Mouse (Mus musculus): ENCODE measurements around the gene Spag6. TPM values are rescaled to one million over a fixed set of nuclear protein-coding genes. Genes with fewer than 3 reads are reported as not detected.

The Spag6 gene
- polyA plus RNA-seq, 1 experiment from 2014 or later: 0.13 TPM

DNA sequence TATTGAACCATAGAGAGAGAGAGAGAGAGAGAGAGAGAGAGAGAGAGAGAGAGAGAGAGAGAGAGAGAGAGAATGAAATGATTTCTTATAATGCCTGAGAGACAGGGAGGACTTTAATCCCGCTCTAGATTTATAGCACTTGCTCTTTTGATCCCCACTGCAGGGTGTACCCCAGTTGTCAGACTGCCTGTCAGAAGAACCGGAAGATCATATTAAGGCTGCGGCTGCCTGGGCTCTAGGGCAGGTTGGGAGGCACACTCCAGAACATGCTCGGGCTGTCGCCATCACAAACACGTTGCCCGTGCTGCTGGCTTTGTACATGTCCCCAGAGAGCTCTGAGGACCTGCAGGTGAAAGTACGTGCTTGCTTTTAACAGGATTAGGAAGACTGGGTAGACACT is 43.2 kb downstream of the Spag6 start:
- no peaks in the 10 kb centered on the region; the same call in 1 of the 2 replicates for H3K27me3 ChIP-seq
- no peaks in the 10 kb centered on the region for H3K36me3 ChIP-seq
- H3K27ac ChIP-seq: no peak overlapping the region
- WGBS: 56% methylated on average over 8 of the region's 8 CpGs
- no peak overlapping the region for H3K4me3 ChIP-seq
- H3K4me1 ChIP-seq: no peaks in the 10 kb centered on the region
- no peaks in the 10 kb centered on the region for H3K9me3 ChIP-seq
- no peak overlapping the region for H3K4me2 ChIP-seq (replicated peaks)
- ATAC-seq (ENCODE audit: insufficient number of reproducible peaks, insufficient read depth, low FRiP score, low TSS enrichment): no peak
- no peak overlapping the region for H3K9ac ChIP-seq

GRCm38 (mm10) chr2:18739216-18739615 is 45.4 kb downstream of the Spag6 start:
- H3K4me2 ChIP-seq (replicated peaks): no peak overlapping the region
- H3K36me3 ChIP-seq: no peaks in the 10 kb centered on the region
- no peaks in the 10 kb centered on the region for H3K4me1 ChIP-seq
- no peaks in the 10 kb centered on the region; the same call in 1 of the 2 replicates for H3K27me3 ChIP-seq
- 49% methylated on average over 2 of the region's 2 CpGs for WGBS
- no peak overlapping the region for H3K9ac ChIP-seq
- no peak overlapping the region for H3K4me3 ChIP-seq
- no peak for ATAC-seq (ENCODE audit: insufficient number of reproducible peaks, insufficient read depth, low FRiP score, low TSS enrichment)
- H3K9me3 ChIP-seq: no peaks in the 10 kb centered on the region
- H3K27ac ChIP-seq: no peak overlapping the region

DNA sequence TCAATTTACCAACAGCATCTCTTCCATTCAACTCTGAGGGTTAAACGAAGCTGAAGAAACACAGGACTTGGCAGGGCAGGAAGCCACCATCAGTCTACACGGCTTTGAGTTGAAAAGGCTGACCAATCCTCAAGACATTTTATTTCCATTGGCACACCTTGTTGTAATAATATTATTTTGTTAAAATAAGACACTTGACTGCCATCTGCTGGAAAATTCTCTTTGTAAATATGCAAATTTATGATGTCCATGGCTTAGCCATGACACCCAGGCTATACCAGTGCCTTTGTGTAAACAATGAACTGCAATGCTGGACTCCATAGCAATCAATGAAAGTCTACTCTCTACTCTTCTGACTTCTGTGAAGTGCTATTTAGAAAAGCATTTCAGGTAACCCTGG is 62.3 kb downstream of the Spag6 start:
- Histone ChIP-seq H3K27ac (no peak overlapping the region), H3K27me3 (no peaks in the 10 kb centered on the region), H3K9ac (no peak overlapping the region), H3K9me3 (no peaks in the 10 kb centered on the region), H3K36me3 (no peaks in the 10 kb centered on the region), H3K4me2 (replicated peaks) (no peak overlapping the region), H3K4me3 (no peak overlapping the region), H3K4me1 (no peaks in the 10 kb centered on the region)
- no peak for ATAC-seq (ENCODE audit: insufficient number of reproducible peaks, insufficient read depth, low FRiP score, low TSS enrichment)
- 60% methylated on average over 2 of the region's 2 CpGs for WGBS

- no peak overlapping the region for H3K4me3 ChIP-seq
- H3K9me3 ChIP-seq: no peaks in the 10 kb centered on the region
- 0 out of 2 replicates have a peak, but pooled peaks cover 3% of the 10 kb centered on the region for H3K4me1 ChIP-seq
- no peak overlapping the region for H3K27ac ChIP-seq
- H3K27me3 ChIP-seq: 0 out of 2 replicates have a peak, but pooled peaks cover 5% of the 10 kb centered on the region
- ATAC-seq (ENCODE audit: insufficient number of reproducible peaks, insufficient read depth, low FRiP score, low TSS enrichment): no peak
- no peaks in the 10 kb centered on the region for H3K36me3 ChIP-seq
- H3K9ac ChIP-seq: no peak overlapping the region
- H3K4me2 ChIP-seq (replicated peaks): no peak overlapping the region
- 49% methylated on average over 2 of the region's 2 CpGs for WGBS
Observed at GRCm38 (mm10) chr2:18764846-18765245, 71.0 kb downstream of the Spag6 start.

GRCm38 (mm10) chr2:18765481-18766249 is 71.8 kb downstream of the Spag6 start:
- peak overlapping the region; percentile 61 for H3K4me2 ChIP-seq (replicated peaks)
- H3K4me1 ChIP-seq: 0 out of 2 replicates have a peak, but pooled peaks cover 3% of the 10 kb centered on the region
- no peak overlapping the region; the same call in 1 of the 2 replicates for H3K4me3 ChIP-seq
- ATAC-seq (ENCODE audit: insufficient number of reproducible peaks, insufficient read depth, low FRiP score, low TSS enrichment): no peak; the same call in 1 of the 2 replicates
- H3K27ac ChIP-seq: no peak overlapping the region
- H3K9me3 ChIP-seq: no peaks in the 10 kb centered on the region
- no peaks in the 10 kb centered on the region for H3K36me3 ChIP-seq
- 0 out of 2 replicates have a peak, but pooled peaks cover 5% of the 10 kb centered on the region for H3K27me3 ChIP-seq
- 52% methylated on average over 12 of the region's 12 CpGs for whole genome bisulfite sequencing
- H3K9ac ChIP-seq: no peak overlapping the region

DNA sequence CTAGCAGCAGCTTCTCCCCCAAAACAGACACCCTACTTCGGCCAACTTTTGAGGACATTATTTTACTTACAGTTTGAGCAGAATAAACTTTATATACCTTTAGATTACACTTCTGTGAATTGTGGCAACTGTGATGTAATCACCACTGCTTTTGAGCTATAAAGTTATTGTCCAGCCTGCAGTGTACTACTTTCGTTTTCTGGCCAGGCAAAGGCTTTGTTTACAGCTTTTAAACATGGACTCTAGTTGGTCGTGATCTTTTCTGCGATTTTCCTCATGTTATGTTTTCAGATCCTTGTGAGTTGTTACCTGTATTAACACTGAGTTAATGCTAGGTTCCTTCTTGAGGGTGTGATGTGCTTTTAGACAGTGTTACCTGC is 72.6 kb downstream of the Spag6 start:
- Histone ChIP-seq H3K27me3 (0 out of 2 replicates have a peak, but pooled peaks cover 5% of the 10 kb centered on the region), H3K36me3 (no peaks in the 10 kb centered on the region), H3K9me3 (no peaks in the 10 kb centered on the region), H3K9ac (peak overlapping the region; percentile 83), H3K4me3 (peak overlapping the region; percentile 60), H3K27ac (peak overlapping the region; percentile 89), H3K4me1 (0 out of 2 replicates have a peak, but pooled peaks cover 3% of the 10 kb centered on the region), H3K4me2 (replicated peaks) (peak overlapping the region; percentile 61)
- 42% methylated on average over 4 of the region's 4 CpGs for WGBS
- ATAC-seq (ENCODE audit: insufficient number of reproducible peaks, insufficient read depth, low FRiP score, low TSS enrichment): no peak

- Histone ChIP-seq H3K9ac (peak overlapping the region; percentile 83), H3K4me2 (replicated peaks) (peak overlapping the region; percentile 61), H3K4me3 (peak overlapping the region; percentile 60), H3K36me3 (no peaks in the 10 kb centered on the region), H3K27me3 (0 out of 2 replicates have a peak, but pooled peaks cover 5% of the 10 kb centered on the region), H3K27ac (peak overlapping the region; percentile 89), H3K9me3 (no peaks in the 10 kb centered on the region), H3K4me1 (0 out of 2 replicates have a peak, but pooled peaks cover 3% of the 10 kb centered on the region)
- peak; percentile 74; the same call in 1 of the 2 replicates for ATAC-seq (ENCODE audit: insufficient number of reproducible peaks, insufficient read depth, low FRiP score, low TSS enrichment)
- 1% methylated on average over 56 of the region's 56 CpGs for WGBS
Observed at GRCm38 (mm10) chr2:18766821-18767541, 73.1 kb downstream of the Spag6 start.

DNA sequence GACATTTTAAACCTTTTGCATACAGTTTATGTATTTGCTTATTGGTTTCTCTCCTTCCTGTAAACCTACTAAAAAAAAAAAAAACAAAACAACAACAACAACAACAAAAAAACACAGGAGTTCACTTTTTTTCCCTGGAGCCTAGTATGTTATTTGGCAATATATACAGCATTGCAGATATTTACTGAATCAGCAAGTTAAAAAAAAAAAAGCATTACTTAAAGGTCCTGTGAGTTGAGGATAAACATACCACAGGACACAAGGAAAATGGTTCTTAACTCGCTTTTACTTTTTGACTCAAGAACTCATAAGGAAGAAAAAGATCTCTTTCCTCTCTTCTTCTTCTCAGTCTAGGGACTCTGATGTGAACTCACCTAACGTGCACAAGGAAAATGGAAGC is 74.6 kb downstream of the Spag6 start:
- 90% methylated on average over 2 of the region's 2 CpGs for WGBS
- Histone ChIP-seq H3K9ac (no peak overlapping the region), H3K4me1 (0 out of 2 replicates have a peak, but pooled peaks cover 3% of the 10 kb centered on the region), H3K9me3 (no peaks in the 10 kb centered on the region), H3K27ac (no peak overlapping the region), H3K27me3 (0 out of 2 replicates have a peak, but pooled peaks cover 5% of the 10 kb centered on the region), H3K4me3 (no peak overlapping the region), H3K36me3 (no peaks in the 10 kb centered on the region), H3K4me2 (replicated peaks) (no peak overlapping the region)
- no peak for ATAC-seq (ENCODE audit: insufficient number of reproducible peaks, insufficient read depth, low FRiP score, low TSS enrichment)

GRCm38 (mm10) chr2:18772413-18772812 is 78.6 kb downstream of the Spag6 start:
- H3K36me3 ChIP-seq: no peaks in the 10 kb centered on the region
- no peak overlapping the region for H3K27ac ChIP-seq
- WGBS: 84% methylated on average over 8 of the region's 8 CpGs
- no peak overlapping the region for H3K4me2 ChIP-seq (replicated peaks)
- ATAC-seq (ENCODE audit: insufficient number of reproducible peaks, insufficient read depth, low FRiP score, low TSS enrichment): no peak
- no peak overlapping the region for H3K9ac ChIP-seq
- H3K4me3 ChIP-seq: no peak overlapping the region
- no peaks in the 10 kb centered on the region for H3K4me1 ChIP-seq
- 0 out of 2 replicates have a peak, but pooled peaks cover 7% of the 10 kb centered on the region for H3K27me3 ChIP-seq
- no peaks in the 10 kb centered on the region for H3K9me3 ChIP-seq

DNA sequence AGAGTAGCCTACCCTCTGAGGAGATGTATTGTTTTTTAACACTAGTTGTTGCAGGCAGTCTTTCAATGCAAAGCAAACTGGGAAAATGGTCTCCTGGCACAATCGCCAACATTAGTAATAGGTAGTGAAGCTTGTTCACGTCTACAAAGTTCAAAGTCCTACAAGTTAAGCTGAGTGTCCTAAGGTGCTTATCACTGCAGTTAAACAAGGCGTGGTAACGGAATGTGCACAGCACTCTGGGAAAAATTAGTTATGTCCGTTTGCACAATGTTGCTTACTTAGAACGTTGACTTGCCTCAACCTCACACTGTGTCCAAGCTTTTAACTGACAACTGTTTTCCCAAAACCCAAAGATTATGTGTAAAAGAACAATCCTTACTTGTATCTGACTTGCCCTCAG is 80.5 kb downstream of the Spag6 start:
- Histone ChIP-seq H3K27me3 (0 out of 2 replicates have a peak, but pooled peaks cover 7% of the 10 kb centered on the region), H3K27ac (no peak overlapping the region), H3K9ac (no peak overlapping the region), H3K36me3 (no peaks in the 10 kb centered on the region), H3K9me3 (no peaks in the 10 kb centered on the region), H3K4me2 (replicated peaks) (no peak overlapping the region), H3K4me3 (no peak overlapping the region), H3K4me1 (peaks cover 8% of the 10 kb centered on the region)
- ATAC-seq (ENCODE audit: insufficient number of reproducible peaks, insufficient read depth, low FRiP score, low TSS enrichment): no peak
- 84% methylated on average over 6 of the region's 6 CpGs for WGBS

- whole genome bisulfite sequencing: 10% methylated on average over 9 of the region's 9 CpGs
- Histone ChIP-seq H3K4me1 (peaks cover 8% of the 10 kb centered on the region), H3K4me2 (replicated peaks) (0 out of 2 replicates have a peak overlapping the region, but pooled peaks have one; percentile 13), H3K4me3 (no peak overlapping the region), H3K36me3 (no peaks in the 10 kb centered on the region), H3K27me3 (0 out of 2 replicates have a peak, but pooled peaks cover 7% of the 10 kb centered on the region), H3K9ac (no peak overlapping the region), H3K9me3 (no peaks in the 10 kb centered on the region), H3K27ac (no peak overlapping the region)
- ATAC-seq (ENCODE audit: insufficient number of reproducible peaks, insufficient read depth, low FRiP score, low TSS enrichment): 0 out of 2 replicates have a peak, but pooled peaks have one; percentile 35
Observed at GRCm38 (mm10) chr2:18778220-18778619, 84.4 kb downstream of the Spag6 start.
